Mouse (Mus musculus): ENCODE measurements around the gene Ache.

- TF ChIP-seq POLR2A (IDR thresholded peaks at IDR 0.05; ENCODE audit: extremely low read depth, insufficient read depth, low read length) (no peak), CTCF (IDR thresholded peaks at IDR 0.05; ENCODE audit: low read depth, low read length) (no peak)
Observed at GRCm38 (mm10) chr5:137295712-137296111, 8.4 kb downstream of the Ache start.

Measured in liver, adult 2 months (tissue).